Mouse (Mus musculus): ENCODE measurements around the gene BC049352.
A peak's percentile ranks its signal among the peaks of the same experiment; 100 is the strongest.

BC049352 gene

GRCm38 (mm10) chr9:45189661-45190174, 7.9 kb downstream of the BC049352 start:
- no peak for DNase-seq (ENCODE audit: low read depth, low spot score)

GRCm38 (mm10) chr9:45195468-45195867, 13.7 kb downstream of the BC049352 start:
- no peak for DNase-seq (ENCODE audit: low read depth, low spot score)

GRCm38 (mm10) chr9:45196125-45196830, 14.5 kb downstream of the BC049352 start:
- no peak for DNase-seq (ENCODE audit: low read depth, low spot score)

GRCm38 (mm10) chr9:45197549-45197948, 15.7 kb downstream of the BC049352 start:
- no peak for DNase-seq (ENCODE audit: low read depth, low spot score)

- no peak for DNase-seq (ENCODE audit: low read depth, low spot score)
These were observed 19.6 kb downstream of the BC049352 start for GRCm38 (mm10) chr9:45201319-45201947.

DNA sequence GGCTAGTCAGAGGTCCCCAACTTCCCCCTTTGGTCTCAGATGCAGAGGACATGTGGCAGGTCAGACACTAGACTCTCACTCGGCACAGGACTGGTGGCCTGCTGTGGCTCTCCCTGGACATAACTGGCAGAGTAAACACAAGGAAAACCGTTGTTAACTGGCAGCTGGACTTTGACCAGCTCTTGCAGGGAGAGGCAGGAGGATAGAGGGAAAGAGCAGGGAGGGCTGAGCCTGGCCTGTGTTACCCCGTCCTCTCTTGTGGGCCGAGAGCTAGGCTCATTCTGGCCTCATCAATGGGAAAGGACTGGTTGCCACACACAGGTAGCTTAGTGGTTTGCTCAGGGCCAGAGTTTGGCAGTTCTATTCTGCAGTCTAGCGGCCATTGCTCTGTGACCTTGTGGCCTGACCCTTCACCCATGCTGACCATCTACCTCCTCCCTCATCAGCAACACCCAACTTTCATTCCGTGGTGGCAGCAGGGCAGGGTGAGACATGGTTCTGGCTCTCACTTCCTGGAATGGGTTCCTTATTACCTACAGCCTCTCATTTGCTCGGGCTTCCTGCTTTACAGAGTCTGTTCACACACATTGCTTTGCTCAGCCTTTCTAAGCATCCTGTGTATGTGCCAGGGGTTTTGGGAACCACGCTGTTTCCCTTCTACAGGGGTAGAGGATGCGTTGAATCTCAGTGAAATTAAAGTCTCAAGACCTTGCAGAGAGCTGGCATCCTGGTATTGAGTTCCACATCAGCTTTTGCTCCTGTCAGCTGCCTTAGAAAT, 20.4 kb downstream of the BC049352 start:
- peak; percentile 27 for DNase-seq (ENCODE audit: low read depth, low spot score)

- peak; percentile 39 for DNase-seq (ENCODE audit: low read depth, low spot score)
These were observed 22.1 kb downstream of the BC049352 start, which contains the start of gene Tmprss4 for GRCm38 (mm10) chr9:45203797-45204410. TSS of gene Tmprss4 (minus strand) at chr9:45204092.

DNA sequence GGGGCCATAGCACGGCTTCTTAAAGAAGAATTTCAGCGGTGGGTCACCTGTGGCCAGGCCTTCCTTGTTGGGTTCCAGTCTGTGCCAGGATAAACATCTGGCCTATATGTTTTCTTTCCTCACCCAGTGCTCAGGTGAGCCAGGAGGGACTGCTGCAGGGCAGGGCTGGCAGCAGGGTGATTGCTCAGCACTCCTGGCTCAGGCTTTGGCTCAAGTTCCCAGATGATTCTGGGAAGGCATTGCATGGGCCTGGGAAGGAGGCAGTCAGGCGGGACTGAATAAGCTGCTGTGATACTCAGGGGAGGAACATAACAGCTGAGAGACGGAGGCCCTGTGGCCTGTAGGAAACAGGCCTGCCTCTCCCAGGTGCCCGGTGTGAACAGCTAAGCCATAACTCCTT, 23.3 kb downstream of the BC049352 start:
- DNase-seq (ENCODE audit: low read depth, low spot score), result no peak

DNA sequence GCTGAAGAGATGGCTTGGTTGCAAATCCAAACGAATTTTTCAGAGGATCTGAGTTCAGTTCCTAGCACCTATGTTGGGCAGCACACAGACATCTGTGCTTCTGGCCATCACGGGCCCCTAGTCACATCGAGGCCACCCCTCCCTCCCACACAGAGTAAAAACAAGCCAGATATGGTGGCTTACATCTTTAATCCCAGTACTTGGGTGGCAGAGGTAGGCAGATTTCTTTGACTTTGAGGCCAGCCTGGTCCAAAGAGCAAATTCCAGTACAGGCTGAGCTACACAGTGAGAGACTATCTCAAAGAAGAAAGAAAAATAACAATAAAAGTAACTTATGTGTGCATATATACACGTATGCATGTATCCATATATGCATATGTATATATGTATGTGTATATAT, 24.3 kb downstream of the BC049352 start:
- no peak for DNase-seq (ENCODE audit: low read depth, low spot score)

GRCm38 (mm10) chr9:45207015-45207743, 25.4 kb downstream of the BC049352 start:
- peak; percentile 49 for DNase-seq (ENCODE audit: low read depth, low spot score)

DNA sequence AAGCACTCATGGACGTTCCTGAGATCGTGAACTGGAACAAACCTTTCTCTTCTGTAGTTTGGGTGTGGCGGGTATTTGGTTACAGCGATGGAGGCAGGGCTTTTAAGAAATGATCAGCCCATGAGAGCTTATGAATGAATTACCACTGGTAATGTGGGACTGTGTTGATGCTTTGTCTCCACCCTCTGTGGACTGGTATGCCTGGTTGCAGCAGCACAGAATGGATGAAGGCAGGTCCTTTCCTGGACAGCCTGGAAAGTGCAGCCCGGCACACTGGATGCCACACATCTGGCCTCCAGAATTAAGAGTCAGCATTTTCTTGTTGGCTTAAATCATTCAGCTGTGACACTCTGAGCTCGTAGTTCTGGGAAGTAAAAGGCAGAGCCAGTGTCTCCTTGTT, 30.2 kb downstream of the BC049352 start:
- DNase-seq (ENCODE audit: low read depth, low spot score), result no peak

DNA sequence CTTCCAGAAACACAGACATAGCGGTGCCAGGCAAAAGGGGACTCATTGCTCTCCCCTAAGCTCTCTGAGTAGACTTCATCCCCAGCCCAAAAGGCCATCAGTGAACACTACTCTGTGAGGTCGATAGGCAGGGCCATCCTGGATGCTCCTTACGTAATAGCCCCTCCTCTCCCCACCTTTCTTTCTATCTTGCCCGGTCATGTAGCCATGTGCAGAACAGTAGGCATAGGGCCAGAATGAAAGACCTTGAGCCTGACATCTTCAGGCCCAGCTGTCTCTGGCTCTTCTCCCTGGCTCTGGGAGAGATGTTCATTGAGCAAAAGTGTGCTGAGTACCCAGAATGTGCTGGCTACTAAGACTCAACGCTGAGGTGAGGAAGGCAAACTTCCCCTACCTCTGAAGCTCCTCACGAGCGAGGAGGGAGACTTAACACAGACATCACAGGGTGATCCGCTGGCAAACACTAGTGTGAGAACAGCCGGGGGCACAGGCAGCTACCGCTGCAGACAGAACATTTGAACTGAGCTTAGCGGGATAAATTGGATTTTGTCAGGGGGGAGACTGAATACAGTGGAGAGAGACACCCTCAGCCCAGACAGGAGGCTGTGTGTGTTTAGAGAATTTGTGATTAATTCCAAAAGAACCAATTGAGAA, 33.8 kb downstream of the BC049352 start:
- no peak for DNase-seq (ENCODE audit: low read depth, low spot score)

- no peak for DNase-seq (ENCODE audit: low read depth, low spot score)
These were observed 37.8 kb downstream of the BC049352 start for GRCm38 (mm10) chr9:45219644-45220043.

DNA sequence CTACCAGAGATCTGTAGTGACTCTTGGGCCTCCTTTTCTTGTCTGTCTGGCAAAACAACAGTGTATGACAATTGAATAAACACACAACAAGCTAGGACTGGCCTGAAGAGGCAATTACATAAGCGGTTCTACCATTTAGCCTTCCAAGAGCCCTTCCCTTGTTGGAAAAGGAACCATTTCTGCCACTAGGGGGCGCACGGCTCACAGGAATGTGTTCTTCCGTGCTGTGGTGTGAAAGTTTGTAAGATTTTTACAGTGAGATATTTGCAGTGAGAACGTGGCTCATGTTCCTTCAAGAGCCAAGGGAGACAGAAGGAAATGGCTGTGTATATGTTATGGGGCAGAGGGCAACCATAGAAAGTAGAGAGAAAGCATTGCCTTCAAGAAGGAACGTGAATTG, 39.8 kb downstream of the BC049352 start:
- DNase-seq (ENCODE audit: low read depth, low spot score), result peak; percentile 94

DNA sequence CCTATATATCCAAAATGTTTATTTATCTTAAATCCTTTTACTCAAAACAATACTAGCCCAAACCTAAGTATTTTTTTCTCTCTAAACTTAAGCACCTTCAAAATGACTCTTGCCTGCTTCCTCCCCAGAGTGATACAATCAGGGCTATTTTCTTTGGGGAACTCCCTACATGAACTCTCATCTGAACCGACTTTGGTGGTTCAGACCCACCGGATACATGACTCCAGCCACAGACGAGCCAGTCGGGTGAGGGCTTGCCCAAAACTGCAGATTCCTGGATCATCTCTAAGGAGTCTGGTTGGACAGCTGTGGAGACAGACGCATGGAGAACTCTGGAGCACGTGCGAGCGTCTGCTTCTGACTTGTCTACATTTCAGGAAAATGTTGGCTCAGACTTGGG, 47.6 kb downstream of the BC049352 start:
- peak; percentile 71 for DNase-seq (ENCODE audit: low read depth, low spot score)

DNA sequence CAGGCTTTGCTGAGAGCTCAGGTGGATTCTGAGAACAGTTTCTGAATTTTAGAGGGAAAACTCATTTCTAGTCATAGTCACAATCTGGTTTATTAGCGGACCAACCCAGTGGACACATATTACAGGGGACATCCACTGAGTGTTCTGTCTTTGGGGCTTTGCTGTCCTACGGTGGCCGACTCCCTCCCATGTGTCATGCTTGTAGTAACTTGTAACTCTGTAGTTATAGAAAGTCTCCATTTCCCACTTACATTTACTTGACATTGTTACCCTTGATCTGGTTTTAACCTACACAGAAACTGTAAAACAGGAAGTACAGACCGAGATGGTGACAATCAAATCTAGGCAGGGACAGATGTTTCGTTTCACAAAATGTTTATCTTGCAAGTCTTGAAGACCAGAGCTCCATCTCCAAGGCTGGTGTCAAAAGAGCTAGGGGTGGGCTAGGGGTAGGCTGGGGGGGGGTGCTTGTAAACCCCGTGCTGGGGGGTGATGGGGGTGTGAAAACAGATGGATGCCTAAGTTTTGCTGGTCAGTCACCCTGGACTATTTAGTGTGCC, 53.9 kb downstream of the BC049352 start:
- DNase-seq (ENCODE audit: low read depth, low spot score), result peak; percentile 50

DNA sequence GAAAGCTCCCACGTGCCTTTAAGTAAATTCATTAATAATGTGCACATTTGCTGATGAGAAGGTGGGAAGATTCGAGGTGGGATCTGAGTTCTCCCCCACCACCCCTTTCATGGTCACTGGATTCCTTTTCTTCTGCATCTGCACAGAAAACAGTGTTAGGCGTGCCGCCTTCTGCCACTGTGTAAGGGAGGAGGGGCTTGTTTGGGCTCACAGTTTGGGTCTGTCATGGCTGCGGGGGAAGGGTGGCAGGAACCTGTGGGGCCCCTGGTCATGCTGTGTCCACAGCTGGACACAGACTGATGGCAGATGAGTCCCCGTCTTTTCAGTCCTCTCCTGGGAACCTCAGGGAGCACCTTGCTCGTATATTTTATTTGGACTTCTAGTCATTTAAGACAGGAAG, 54.9 kb downstream of the BC049352 start:
- DNase-seq (ENCODE audit: low read depth, low spot score), result no peak

GRCm38 (mm10) chr9:45241397-45241796, 59.6 kb downstream of the BC049352 start:
- peak; percentile 64 for DNase-seq (ENCODE audit: low read depth, low spot score)

DNA sequence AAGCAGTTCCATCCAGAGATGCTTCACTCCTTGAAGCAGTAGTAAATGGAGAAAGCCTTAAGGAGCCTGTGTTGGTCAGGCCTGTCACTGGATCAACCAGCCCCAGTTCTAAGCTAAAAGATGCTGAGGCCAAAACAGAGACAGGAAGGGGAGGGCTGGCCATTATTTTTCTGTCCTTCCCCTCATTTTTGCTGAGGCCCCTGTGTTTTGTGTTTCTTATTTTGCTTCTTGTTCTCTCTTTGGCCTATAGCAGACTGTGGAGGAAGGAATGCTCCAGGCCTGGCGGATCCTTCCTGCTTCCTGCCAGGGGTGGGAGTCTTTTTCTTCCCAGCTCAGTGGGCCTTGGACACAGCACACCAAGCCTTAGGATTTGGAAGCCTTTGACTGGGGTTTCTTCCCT, 63.6 kb downstream of the BC049352 start:
- DNase-seq (ENCODE audit: low read depth, low spot score), result no peak

DNA sequence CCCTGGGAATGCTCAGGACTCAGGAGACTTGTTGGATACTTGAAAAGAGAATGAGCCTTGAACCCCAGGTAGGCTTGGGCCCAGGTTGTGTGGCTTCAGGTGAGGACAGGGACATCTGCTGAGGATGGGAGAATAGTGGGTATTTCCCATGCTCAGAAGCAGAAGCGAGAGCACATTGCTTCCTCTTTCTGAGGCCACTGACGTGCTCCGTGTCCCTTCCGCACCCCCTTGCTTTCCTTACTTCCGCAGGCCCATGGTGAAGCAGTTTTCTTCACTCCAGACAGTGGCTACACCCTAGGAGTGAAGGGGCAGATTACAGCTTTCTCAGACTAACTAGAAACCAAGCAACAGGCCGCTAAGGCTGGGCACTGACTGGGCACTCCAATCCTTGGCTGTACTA, 64.3 kb downstream of the BC049352 start:
- DNase-seq (ENCODE audit: low read depth, low spot score), result peak; percentile 49

Measured in CD4-positive, CD25-positive, alpha-beta regulatory T cell, adult 2 months (primary cell).